Mouse (Mus musculus) adrenal gland, postnatal 36 days (tissue): ENCODE results near the gene Vps45. TPM values are rescaled to one million over a fixed set of nuclear protein-coding genes. Genes with fewer than 3 reads are reported as not detected.
"Not testable (repeated sequence)": the region's sequence is repeated elsewhere in the genome, so short reads cannot be mapped to it uniquely, and the experiment has no call there.

Source experiments
- DNase-seq, 2 experiments: peaks; one replicate each; pipeline ENCODE4 v3.0.0; 2021; ENCODE audit warnings: mixed read lengths in 1 of 2
- total RNA-seq, 2 experiments: library from RNA; stranded (reverse); gene quantifications; 2 replicates each; pipeline ENCODE4 v1.2.3; 2021

Gene Vps45
- total RNA-seq, 2 experiments from 2014 or later = 30.6 to 34.7 TPM

DNA sequence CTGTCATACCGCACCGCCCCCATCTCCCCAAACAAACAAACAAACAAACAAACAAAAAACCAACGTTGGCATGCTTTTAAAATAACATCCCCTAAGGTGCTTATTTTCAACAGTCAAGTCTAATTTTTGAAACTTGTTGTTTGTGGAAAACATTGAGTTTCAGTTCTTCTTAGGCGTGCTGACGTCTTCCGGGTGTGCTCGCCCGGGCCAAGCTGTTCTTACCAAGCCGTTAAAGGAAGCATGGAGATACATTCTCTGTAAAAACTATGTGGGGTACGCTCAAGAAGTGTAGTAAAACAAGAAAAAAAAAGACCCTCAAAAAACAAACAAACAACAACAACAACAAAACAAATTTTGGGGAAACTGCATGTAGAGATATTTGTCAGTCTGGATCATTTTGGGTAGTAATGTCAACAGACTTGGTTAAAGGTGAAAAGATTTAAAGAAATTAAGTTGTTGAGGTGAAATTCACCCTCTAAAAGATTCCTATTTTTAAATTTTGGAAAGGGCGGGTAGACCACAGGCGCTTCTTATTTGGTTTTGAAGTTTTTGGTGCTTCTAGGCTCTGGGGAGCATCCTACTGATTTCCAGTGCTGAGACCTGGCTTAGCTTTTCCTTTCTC lies 85.9 kb downstream of the Vps45 start:
- DNase-seq = no peak

GRCm38 (mm10) chr3:95970661-95971060 lies 87.6 kb downstream of the Vps45 start:
- DNase-seq = not testable (repeated sequence)

DNA sequence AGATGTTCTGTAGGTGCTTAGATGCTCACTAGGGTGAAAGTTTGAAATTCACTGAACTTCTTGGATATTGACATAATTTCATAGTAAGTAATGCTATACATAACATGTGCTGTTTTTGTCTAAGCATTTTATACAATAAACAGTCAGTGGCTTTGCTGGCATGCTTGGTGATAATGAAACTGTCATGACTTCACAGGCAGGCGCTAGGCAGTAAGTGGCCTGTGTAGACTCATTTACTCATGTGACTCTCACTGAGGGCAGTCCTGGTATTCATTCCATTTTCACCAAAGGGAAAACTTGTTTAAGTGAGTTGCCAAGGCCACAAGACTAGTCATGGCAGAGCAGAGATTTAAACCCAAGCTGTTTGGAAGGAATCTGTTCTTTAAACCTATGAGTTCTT lies 89.0 kb downstream of the Vps45 start:
- DNase-seq = no peak

DNA sequence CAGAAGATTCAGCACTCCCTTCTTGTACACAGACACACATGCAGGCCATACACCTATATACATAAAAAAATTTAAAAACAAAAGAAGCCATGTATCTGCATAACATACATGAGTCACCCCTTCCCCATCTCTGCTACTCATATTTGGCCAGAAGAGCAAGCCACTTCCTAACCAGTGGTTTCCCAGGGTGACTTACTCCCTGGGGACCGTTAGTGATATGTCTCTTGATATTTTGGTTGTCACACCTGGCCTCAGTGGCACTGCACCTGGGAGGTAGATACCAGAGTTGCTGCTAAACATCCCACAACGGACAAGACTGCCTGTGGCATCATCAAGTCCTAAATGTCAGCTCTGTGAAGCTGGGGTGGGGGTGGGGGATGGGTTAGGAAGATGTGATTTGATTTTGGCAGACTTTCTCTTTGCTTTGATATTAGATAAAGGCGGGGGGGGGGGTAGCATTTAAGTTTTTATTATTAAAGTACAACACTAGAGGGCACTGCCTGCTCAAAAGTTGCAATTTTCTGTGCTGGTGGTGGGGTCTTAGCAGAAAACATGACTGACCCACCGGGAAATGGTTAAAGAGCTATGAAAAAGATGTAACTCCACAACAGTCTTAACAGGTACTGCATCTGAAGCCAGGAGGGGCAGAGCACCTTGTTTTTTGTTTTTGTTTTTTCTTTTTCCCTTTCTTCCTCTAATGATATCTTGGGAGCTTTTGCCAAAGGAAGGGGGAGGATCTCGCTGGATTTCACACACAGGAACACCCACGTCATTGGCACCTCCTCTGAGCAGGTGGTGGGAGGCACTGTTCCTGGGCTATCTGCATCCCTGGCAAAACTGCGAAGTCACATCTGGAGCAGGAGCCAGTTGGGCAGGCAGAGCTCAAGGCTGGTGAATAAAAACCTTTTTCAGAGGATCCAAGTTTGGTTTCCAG lies 92.5 kb downstream of the Vps45 start:
- DNase-seq = peak in 1 of 2 experiments; percentile 40

GRCm38 (mm10) chr3:95963681-95964080 lies 94.6 kb downstream of the Vps45 start:
- DNase-seq = peak; percentile 29 to 52

DNA sequence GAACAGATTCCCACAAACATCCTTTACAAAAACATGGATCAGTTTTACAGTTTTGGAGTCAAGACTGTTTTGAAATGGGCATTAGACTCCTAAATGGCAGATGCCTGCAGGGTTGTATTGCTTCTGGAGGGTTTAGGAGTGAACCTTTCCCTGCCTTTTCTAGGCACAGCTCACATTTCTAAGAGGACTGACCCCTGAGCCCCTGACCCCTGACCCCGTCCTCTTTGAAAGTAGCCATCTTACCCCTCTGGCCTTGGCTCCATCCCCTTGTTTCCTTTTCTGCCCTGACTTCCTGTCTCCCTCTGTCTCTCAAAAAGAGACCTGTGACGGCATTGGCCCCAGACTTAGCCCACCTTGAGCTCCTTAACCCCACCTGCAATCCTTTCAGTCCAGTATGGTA lies 95.0 kb downstream of the Vps45 start:
- DNase-seq = no peak

GRCm38 (mm10) chr3:95962182-95962581 lies 96.1 kb downstream of the Vps45 start:
- DNase-seq = not testable (repeated sequence)

DNA sequence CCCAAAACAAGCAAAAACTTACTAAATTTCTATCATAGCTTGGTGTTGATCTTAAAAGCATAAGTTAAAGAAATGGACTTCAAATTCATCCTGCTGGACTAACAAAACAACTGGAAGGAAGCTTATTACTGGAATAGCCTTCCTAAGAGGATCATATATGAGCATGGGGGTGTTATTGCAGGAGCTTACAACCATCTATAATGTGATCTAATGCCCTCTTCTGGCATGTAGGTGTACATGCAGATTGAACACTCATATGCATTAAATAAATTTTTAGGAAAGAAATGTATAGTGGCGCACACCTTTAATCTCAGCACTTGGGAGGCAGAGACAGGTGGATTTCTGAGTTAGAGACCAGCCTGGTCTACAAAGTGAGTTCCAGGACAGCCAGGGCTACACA lies 98.5 kb downstream of the Vps45 start:
- DNase-seq = no peak

- peak in 1 of 2 experiments; percentile 16 for DNase-seq
These were observed 99.2 kb downstream of the Vps45 start for GRCm38 (mm10) chr3:95959082-95959481.

DNA sequence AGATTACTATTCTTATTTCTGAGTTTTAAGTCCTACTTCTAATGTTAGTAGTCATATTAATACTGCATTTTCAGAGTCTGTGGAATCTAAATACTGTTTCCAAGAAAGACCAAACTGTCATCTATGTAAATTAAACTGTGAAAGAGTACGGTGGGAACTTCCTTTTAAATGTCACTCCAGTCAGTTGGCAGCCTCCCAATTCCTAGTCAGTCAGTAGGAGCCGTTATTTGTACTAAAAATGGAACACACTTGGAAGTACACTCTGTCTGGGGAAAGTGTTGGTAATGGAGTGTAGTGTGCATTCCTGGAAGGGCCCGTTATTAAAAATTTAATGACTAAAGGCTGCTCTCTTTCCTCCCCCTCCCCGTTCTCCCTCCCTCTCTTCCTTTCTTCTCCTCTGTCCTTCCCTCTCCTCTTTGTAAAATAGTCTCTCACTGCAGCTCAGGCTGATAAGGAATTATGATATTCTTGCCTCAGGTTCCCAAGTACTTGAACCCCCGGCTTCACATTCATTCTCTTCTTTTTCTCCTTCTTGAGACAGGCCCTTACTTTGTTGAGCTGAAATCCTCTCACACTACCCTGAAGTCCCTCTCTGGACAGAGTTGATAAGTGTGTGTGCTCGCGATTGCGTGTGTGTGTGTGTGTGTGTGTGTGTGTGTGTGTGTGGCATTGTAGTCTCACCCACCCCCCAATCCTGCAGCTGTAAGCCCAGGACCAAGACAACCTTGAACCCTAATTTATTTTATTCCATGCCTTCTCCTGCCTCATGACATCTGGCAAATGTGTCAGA lies 100.7 kb downstream of the Vps45 start:
- peak in 1 of 2 experiments; percentile 58 for DNase-seq

DNA sequence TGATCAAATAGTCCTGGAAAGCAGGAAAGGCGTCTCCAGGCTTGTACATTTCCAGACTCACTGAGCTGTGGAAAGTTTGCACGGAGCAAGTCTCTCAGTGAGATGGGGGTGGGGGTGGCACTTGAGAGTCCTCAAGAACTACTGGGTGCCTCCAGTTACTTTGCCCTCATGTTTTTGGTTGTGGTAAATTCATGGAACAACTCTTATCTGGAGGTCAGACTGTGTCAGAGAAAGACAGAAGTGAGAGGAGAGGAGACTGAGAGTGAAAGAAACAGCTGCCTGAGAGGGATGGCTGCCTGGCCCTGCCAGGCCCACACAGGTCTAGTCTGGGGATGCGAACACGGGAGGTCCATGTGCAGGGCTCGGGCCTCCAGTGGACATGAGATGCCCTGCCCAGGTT lies 102.9 kb downstream of the Vps45 start:
- no peak for DNase-seq

DNA sequence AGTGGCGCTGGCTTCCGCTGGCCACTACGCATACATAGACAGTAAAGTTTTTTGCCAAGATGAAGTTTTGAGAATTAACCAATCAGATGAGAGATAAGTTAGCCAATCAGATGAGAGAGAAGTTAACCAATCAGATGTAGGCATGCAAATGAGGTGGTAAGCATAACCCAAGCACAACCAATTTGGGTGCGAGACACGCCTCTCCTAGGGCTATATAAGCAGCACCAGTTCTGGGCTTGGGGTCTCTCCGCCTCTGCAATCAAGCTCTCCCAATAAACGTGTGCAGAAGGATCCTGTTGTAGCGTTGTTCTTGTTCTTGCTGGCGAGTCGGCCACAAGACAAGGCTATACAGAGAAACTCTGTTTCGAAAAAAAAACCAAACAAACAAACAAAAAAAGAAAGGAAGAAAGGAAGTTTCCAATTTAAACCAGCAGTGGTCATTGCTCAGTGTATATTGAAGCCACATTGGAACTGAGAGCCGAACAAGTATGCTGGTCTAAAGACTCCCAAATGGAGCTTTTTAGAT lies 103.6 kb downstream of the Vps45 start:
- DNase-seq = not testable (repeated sequence)

DNA sequence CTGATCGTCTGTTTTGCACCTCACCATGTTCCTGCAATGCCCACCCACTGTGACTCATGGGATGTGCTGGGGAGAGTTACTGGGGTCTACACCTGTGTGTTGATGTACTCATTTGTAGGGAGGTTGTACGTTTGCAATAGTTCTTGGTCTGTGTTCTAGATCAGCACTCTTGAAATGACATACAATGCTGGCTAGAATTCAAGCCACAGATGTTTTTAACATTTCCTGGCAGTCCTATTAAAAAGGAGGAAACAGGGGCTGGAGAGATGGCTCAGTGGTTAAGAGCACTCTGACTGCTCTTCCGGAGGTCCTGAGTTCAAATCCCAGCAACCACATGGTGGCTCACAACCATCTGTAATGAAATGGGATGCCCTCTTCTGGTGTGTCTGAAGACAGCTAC lies 104.7 kb downstream of the Vps45 start:
- no peak for DNase-seq

DNA sequence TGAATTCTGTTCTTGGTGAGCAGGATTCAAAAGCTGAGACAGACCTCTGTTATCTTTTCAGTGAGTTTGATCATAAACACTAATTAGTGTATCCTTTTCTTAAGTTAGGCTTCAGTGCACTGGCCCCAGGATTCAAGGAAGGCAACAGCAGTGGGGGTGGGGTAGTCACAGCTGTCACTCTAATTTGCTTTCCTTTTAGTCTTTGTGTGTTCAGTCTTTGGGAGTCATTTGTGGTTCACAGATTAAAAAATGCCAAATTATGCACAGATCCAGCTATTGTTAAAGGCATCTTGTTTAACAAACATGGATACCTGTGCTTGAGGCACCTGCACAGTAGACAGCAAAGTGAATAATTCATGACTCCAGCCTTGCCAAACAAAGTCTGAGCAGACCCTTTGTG lies 105.2 kb downstream of the Vps45 start:
- DNase-seq = no peak

GRCm38 (mm10) chr3:95951566-95951965 lies 106.7 kb downstream of the Vps45 start:
- not testable (repeated sequence) for DNase-seq

DNA sequence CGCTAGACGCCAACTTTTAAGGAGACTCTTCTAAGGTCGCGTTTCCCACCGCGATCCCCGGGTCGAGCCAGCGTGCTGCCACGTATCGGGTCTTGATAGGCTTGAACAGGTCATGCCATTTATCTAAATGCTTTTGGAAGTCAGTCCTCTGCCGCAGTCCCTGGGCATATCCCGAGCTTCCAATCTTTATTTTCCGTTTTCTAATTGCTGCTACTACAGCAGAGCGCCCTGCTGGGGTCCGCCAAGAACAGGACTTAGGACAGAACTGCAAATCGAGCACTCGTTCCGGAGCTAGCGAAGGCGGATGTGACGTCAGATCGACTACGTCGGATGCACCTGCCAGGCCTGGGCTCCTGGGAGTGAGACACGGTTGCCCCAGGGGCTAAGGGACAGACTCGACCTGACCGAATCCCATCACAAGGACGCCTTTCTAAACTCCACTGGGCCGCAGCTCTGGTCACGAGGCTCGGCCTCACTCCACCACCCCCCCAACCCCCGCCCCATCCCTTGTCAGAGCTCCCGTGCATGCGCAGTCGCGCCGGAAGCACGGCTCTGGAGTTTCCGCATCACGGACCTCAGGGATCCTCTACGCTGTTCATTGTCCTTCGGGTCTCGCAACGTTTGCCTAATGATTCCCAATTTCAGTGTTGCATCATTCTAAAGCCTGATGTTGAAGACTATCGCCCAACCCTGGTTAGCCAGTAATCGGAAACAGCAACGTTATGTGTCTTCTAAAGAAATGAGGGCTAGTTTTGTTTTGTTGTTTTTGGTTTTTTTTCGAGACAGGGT lies 107.3 kb downstream of the Vps45 start:
- DNase-seq = peak; percentile 93 to 94

Other genes with a start within 250 kb of the Vps45 start
- 10 to 100 TPM; 50.9 to 56.0 TPM for gene Rprd2, start 239.6 kb downstream of the Vps45 start, total RNA-seq
- 10 to 100 TPM; 27.4 to 39.2 TPM for gene Prpf3, start 202.6 kb downstream of the Vps45 start, total RNA-seq
- 100 to 1,000 TPM; 272 to 276 TPM for gene Mrps21, start 186.9 kb downstream of the Vps45 start, total RNA-seq
- 1 to 10 TPM; 2.2 to 3.2 TPM for gene Ciart, start 176.2 kb downstream of the Vps45 start, total RNA-seq
- gene BC028528, start 166.5 kb downstream of the Vps45 start, total RNA-seq = 10 to 100 TPM in 1 of 2 experiments, 1 to 10 TPM in 1; 8.4 to 11.3 TPM
- 100 to 1,000 TPM; 108 to 138 TPM for gene Aph1a, start 164.5 kb downstream of the Vps45 start, total RNA-seq
- gene Car14, start 153.8 kb downstream of the Vps45 start, total RNA-seq = 1 to 10 TPM; 1.3 to 1.6 TPM
- gene Anp32e, start 129.2 kb downstream of the Vps45 start, total RNA-seq = 10 to 100 TPM; 91.6 to 99.3 TPM
- gene Plekho1, start 62.5 kb downstream of the Vps45 start, total RNA-seq = 10 to 100 TPM; 18.5 to 29.8 TPM
- gene Otud7b, start 46.1 kb upstream of the Vps45 start, total RNA-seq = 10 to 100 TPM; 34.5 to 39.3 TPM
- 10 to 100 TPM; 15.6 to 31.5 TPM for gene Mtmr11, start 103.5 kb upstream of the Vps45 start, total RNA-seq
- 10 to 100 TPM; 53.6 to 57.9 TPM for gene Sf3b4, start 113.9 kb upstream of the Vps45 start, total RNA-seq
- 1 to 10 TPM; 5.5 to 7.5 TPM for gene Sv2a, start 122.7 kb upstream of the Vps45 start, total RNA-seq
- 10 to 100 TPM; 26.8 to 41.2 TPM for gene Bola1, start 161.2 kb upstream of the Vps45 start, total RNA-seq
- gene Hist2h2ab, start 161.4 kb upstream of the Vps45 start, total RNA-seq = 1 to 10 TPM; 7.1 to 8.0 TPM
- 10 to 100 TPM; 60.6 to 68.7 TPM for gene Hist2h2ac, start 162.4 kb upstream of the Vps45 start, total RNA-seq
- 10 to 100 TPM; 16.3 to 17.9 TPM for gene Hist2h2be, start 162.7 kb upstream of the Vps45 start, total RNA-seq
- gene Hist2h3c2, start 180.7 kb upstream of the Vps45 start, total RNA-seq = 10 to 100 TPM; 23.8 to 30.2 TPM
- gene Hist2h2aa2, start 181.8 kb upstream of the Vps45 start, total RNA-seq = 100 to 1,000 TPM; 495 to 593 TPM
- 10 to 100 TPM in 1 of 2 experiments, 1 to 10 TPM in 1; 2.9 to 13.5 TPM for gene Hist2h2aa1, start 187.0 kb upstream of the Vps45 start, total RNA-seq
- gene Hist2h3c1, start 188.2 kb upstream of the Vps45 start, total RNA-seq = not detected
- 10 to 100 TPM; 25.0 to 26.7 TPM for gene Hist2h4, start 204.8 kb upstream of the Vps45 start, total RNA-seq
- gene Hist2h3b, start 210.2 kb upstream of the Vps45 start, total RNA-seq = 100 to 1,000 TPM in 1 of 2 experiments, 10 to 100 TPM in 1; 100.0 to 108 TPM
- 100 to 1,000 TPM; 103 to 116 TPM for gene Hist2h2bb, start 211.3 kb upstream of the Vps45 start, total RNA-seq
- gene Fcgr1, start 235.5 kb upstream of the Vps45 start, total RNA-seq = 1 to 10 TPM; 1.7 to 1.9 TPM